Mouse (Mus musculus) G1E (cell line): ENCODE measurements around the gene Fam8a1. TPM values are rescaled to one million over a fixed set of nuclear protein-coding genes. Genes with fewer than 3 reads are reported as not detected.

ENCODE experiments used
- ATAC-seq: 2 replicates; pipeline ENCODE4 v1.8.0; 2016; ENCODE audit warnings: mild to moderate bottlenecking; ENCODE audit not compliant: insufficient number of reproducible peaks, poor library complexity, low FRiP score, severe bottlenecking; ENCODE audit errors: extremely low read depth
- DNase-seq: peaks from one replicate; pipeline ENCODE4 v3.0.0; 2012; ENCODE audit warnings: low spot score
- H3K27me3 ChIP-seq: 2 replicates; pipeline ENCODE4 v1.6.1; 2012; ENCODE audit warnings: mild to moderate bottlenecking, low read length, inconsistent platforms; ENCODE audit not compliant: insufficient read depth
- H3K36me3 ChIP-seq: replicated peaks from 2 replicates; pipeline ENCODE3; 2012; ENCODE audit warnings: mild to moderate bottlenecking, inconsistent platforms
- H3K4me1 ChIP-seq: 2 replicates; pipeline ENCODE4 v1.6.1; 2012; ENCODE audit warnings: low read depth, low read length, inconsistent platforms, mixed read lengths; ENCODE audit not compliant: insufficient read depth
- H3K4me3 ChIP-seq: 2 replicates; pipeline ENCODE4 v1.5.1; 2012; ENCODE audit warnings: low read depth, mild to moderate bottlenecking, inconsistent platforms, low read length, moderate library complexity, mixed read lengths
- H3K9me3 ChIP-seq: replicated peaks from 2 replicates; pipeline ENCODE4 v1.6.1; 2012; ENCODE audit warnings: inconsistent platforms
- CTCF ChIP-seq: IDR thresholded peaks from 2 replicates; pipeline ENCODE4 v1.5.1; 2012; ENCODE audit warnings: low read depth, low read length, inconsistent platforms, mixed read lengths
- GATA1 ChIP-seq: IDR thresholded peaks from 2 replicates; pipeline ENCODE4 v1.6.1; 2012; ENCODE audit warnings: borderline replicate concordance, low read length, inconsistent platforms, mixed read lengths
- GATA2 ChIP-seq: IDR thresholded peaks from 2 replicates; pipeline ENCODE4 v1.6.1; 2012; ENCODE audit warnings: low read depth, low read length, inconsistent platforms, borderline replicate concordance
- POLR2AphosphoS5 ChIP-seq: IDR thresholded peaks from 2 replicates; pipeline ENCODE4 v1.6.1; 2012; ENCODE audit warnings: low read depth, low read length, inconsistent platforms; ENCODE audit not compliant: insufficient replicate concordance
- TAL1 ChIP-seq: conservative IDR thresholded peaks from 2 replicates; pipeline ENCODE4 v1.6.1; 2012; ENCODE audit warnings: low read depth, low read length, inconsistent platforms, mixed read lengths
- polyA plus RNA-seq: library from polyadenylated mRNA; stranded (reverse); fragments of >175 nt; gene quantifications from 2 replicates; pipeline ENCODE4 v1.2.3, GENCODE M21; 2012
- total RNA-seq, 2 experiments: library from RNA; stranded (forward) in 1 of 2; stranded (reverse) in 1 of 2; fragments of 200-1000 nt in 1 of 2; fragments of >200 nt in 1 of 2; fragmentation: Nextera tagmentation in 1 of 2; gene quantifications; 2 replicates each; pipeline ENCODE4 v1.2.3; 2014 to 2017

Fam8a1 gene
- total and polyA plus RNA-seq, 3 experiments: 7.2 to 39.4 (median 29.0) TPM

- Histone ChIP-seq H3K36me3 (peaks cover 11% of the 10 kb centered on the region), H3K27me3 (no peaks in the 10 kb centered on the region), H3K4me3 (peak overlapping the region; percentile 89), H3K4me1 (peaks cover 33% of the 10 kb centered on the region), H3K9me3 (no peaks in the 10 kb centered on the region)
- ATAC-seq (no peak), DNase-seq (no peak)
- TF ChIP-seq GATA1 (no peak), CTCF (no peak), GATA2 (no peak), TAL1 (no peak), POLR2AphosphoS5 (no peak)
These were observed 57.1 kb downstream of the Fam8a1 start for GRCm38 (mm10) chr13:46726288-46727037.

GRCm38 (mm10) chr13:46727038-46727836, 57.9 kb downstream of the Fam8a1 start:
- ATAC-seq (peak; percentile 23; the same call in 1 of the 2 replicates), DNase-seq (peak; percentile 24)
- Histone ChIP-seq H3K4me1 (peaks cover 27% of the 10 kb centered on the region), H3K27me3 (no peaks in the 10 kb centered on the region), H3K9me3 (no peaks in the 10 kb centered on the region; the same call in 1 of the 2 replicates), H3K4me3 (peak overlapping the region; percentile 89), H3K36me3 (peaks cover 8% of the 10 kb centered on the region)
- TF ChIP-seq TAL1: no peak
- no peak for TF ChIP-seq CTCF

Other genes starting within 250 kb of the Fam8a1 start
- not detected in 2 replicates for gene Cap2, start 167.7 kb upstream of the Fam8a1 start, total RNA-seq (2014; fragmentation: Nextera tagmentation)
- gene Cap2, start 167.7 kb upstream of the Fam8a1 start, total RNA-seq (2017): 0.05 TPM in 1 of 2 replicates, not detected in the other
- gene Cap2, start 167.7 kb upstream of the Fam8a1 start, polyA plus RNA-seq: not detected in 2 replicates
- 186 and 235 TPM in 2 replicates for gene Nup153, start 58.4 kb downstream of the Fam8a1 start, total RNA-seq (2014; fragmentation: Nextera tagmentation)
- 89.2 and 92.3 TPM in 2 replicates for gene Nup153, start 58.4 kb downstream of the Fam8a1 start, total RNA-seq (2017)
- 21.1 and 24.8 TPM in 2 replicates for gene Nup153, start 58.4 kb downstream of the Fam8a1 start, polyA plus RNA-seq